Mouse (Mus musculus) stomach, embryonic 16.5 days (tissue): ENCODE results near the gene Them7. TPM values are rescaled to one million over a fixed set of nuclear protein-coding genes. Genes with fewer than 3 reads are reported as not detected.

Source experiments
- ATAC-seq: fragments of 200-750 bp; cut with Nextera tagmentation; 2 replicates; pipeline ENCODE4 v1.8.0; 2017; ENCODE audit warnings: moderate number of reproducible peaks, moderate TSS enrichment; ENCODE audit not compliant: insufficient read depth, low FRiP score
- H3K27ac ChIP-seq: fragments of 300-500 bp; sonication (generic); 2 replicates; pipeline ENCODE4 v1.5.1; 2014; ENCODE audit warnings: low read length
- H3K27me3 ChIP-seq: fragments of 300-500 bp; sonication (generic); 2 replicates; pipeline ENCODE4 v1.6.1; 2014; ENCODE audit warnings: low read length, control low read depth, mixed read lengths; ENCODE audit not compliant: control insufficient read depth, insufficient read depth
- H3K36me3 ChIP-seq: fragments of 300-500 bp; sonication (generic); 2 replicates; pipeline ENCODE4 v1.6.1; 2014; ENCODE audit warnings: low read length; ENCODE audit not compliant: control insufficient read depth, insufficient read depth
- H3K4me1 ChIP-seq: fragments of 300-500 bp; sonication (generic); 2 replicates; pipeline ENCODE4 v1.6.1; 2014; ENCODE audit warnings: low read length, control low read depth, mixed read lengths; ENCODE audit not compliant: control insufficient read depth, insufficient read depth
- H3K4me2 ChIP-seq: fragments of 300-500 bp; sonication (generic); 2 replicates; pipeline ENCODE4 v1.6.1; 2014; ENCODE audit warnings: low read depth, low read length, mixed read lengths
- H3K4me3 ChIP-seq: fragments of 300-500 bp; sonication (generic); replicated peaks from 2 replicates; pipeline ENCODE4 v1.5.1; 2014; ENCODE audit warnings: mild to moderate bottlenecking, low read length
- H3K9ac ChIP-seq: fragments of 300-500 bp; sonication (generic); 2 replicates; pipeline ENCODE4 v1.6.1; 2014; ENCODE audit warnings: low read length
- H3K9me3 ChIP-seq: fragments of 300-500 bp; sonication (generic); replicated peaks from 2 replicates; pipeline ENCODE4 v1.6.1; 2016; ENCODE audit warnings: low read length, control low read depth; ENCODE audit not compliant: control insufficient read depth
- WGBS: fragments of 180-500 bp; shearing (Covaris S2); extraction: QIAGEN DNeasy Blood & Tissue Kit; methylation state at CpG from one replicate; pipeline ENCODE4 v1.1.7; 2014; 5-methylcytosine and 5-hydroxymethylcytosine counted together
- polyA plus RNA-seq: library from polyadenylated mRNA; unstranded; fragments of >200 nt; fragmentation: Nextera tagmentation; extraction: Ambion mirVana; gene quantifications from 2 replicates; pipeline ENCODE4 v1.2.1, GENCODE M21; 2015

Them7 gene
- polyA plus RNA-seq, result 0.41 and 0.56 TPM in 2 replicates

DNA sequence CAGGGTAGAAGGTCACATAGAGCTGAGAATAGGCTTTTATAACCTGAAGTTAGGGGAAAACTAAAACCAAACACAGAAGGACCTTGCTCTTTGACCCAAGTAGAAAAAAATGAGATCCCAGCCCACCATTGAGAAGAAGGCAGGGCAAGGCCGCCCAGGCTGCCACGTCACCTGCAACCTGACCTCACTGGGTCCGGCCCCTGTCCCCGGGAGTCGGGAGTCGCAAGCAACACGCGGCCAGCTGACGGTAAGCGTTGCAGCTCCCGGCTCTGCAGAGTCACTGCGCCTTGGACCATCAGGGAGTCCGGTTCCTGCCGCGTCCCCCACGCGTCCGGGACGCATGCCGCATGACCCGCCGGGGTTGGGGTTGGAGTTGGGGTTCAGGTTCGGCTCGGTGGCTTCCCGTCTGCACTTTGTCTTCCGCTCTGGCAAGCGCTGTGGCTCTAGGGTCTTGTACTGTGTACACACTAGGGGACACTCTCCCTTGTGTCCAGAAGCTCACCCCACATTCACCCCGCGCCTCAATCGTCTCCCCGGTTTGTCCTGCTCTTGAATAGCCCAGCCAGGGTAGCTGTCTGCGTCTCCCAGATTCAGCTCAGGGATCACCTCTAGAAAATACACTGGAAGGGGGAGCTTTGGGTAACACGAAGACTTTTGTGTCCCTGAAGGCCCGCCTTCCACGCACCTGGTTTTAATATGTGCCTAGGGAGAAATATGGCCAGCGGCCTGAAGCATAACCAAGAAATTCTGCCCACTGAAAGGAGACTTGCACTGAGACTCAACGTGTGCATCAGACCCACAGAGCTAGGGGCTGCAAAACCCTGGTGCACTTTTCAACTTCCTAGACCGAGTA, at the start of gene Them7:
Gene Them7 (plus strand): TSS at position 187 of the 853 bp plus-strand sequence.
- H3K9ac ChIP-seq, result peak within 1 kb of the TSS; percentile 53; the same call in 1 of the 2 replicates
- H3K27me3 ChIP-seq, result no peaks in the 10 kb centered on the region
- peak within 1 kb of the TSS; percentile 42 for H3K4me3 ChIP-seq
- peak within 1 kb of the TSS; percentile 59 for H3K4me2 ChIP-seq
- no peaks in the 10 kb centered on the region for H3K9me3 ChIP-seq
- no peak within 1 kb of the TSS for H3K27ac ChIP-seq
- 8% methylated on average over 38 of the region's 38 CpGs for WGBS
- no peaks in the 10 kb centered on the region for H3K4me1 ChIP-seq
- ATAC-seq, result peak; percentile 73; the same call in 1 of the 2 replicates
- no peaks in the 10 kb centered on the region for H3K36me3 ChIP-seq

DNA sequence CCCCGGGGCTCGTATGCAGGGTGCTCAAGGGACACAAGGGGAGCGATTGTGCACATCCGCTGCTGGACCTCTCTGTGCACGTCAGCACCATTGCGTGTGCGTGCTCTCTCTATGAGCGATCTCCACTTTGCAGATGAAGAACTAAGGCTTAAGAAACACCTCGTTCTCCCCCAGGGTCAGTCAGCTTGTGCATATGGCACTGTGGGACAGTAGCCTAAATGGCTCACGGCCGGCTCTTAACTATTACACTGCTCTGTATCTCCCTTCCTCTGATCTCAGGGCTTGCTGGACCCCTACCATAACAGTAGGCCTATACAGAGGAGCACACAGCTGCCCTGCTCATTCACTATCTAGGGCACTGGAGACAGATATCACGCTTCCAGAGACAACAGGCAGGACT, 45.2 kb upstream of the Them7 start:
- WGBS, result 83% methylated on average over 12 of the region's 12 CpGs
- H3K4me1 ChIP-seq, result no peaks in the 10 kb centered on the region
- no peak overlapping the region for H3K4me3 ChIP-seq
- no peak overlapping the region for H3K9ac ChIP-seq
- no peak overlapping the region for H3K4me2 ChIP-seq
- H3K36me3 ChIP-seq, result no peaks in the 10 kb centered on the region
- H3K9me3 ChIP-seq, result 0 out of 2 replicates have a peak, but pooled peaks cover 6% of the 10 kb centered on the region
- ATAC-seq, result no peak
- no peaks in the 10 kb centered on the region for H3K27me3 ChIP-seq
- H3K27ac ChIP-seq, result no peak overlapping the region

DNA sequence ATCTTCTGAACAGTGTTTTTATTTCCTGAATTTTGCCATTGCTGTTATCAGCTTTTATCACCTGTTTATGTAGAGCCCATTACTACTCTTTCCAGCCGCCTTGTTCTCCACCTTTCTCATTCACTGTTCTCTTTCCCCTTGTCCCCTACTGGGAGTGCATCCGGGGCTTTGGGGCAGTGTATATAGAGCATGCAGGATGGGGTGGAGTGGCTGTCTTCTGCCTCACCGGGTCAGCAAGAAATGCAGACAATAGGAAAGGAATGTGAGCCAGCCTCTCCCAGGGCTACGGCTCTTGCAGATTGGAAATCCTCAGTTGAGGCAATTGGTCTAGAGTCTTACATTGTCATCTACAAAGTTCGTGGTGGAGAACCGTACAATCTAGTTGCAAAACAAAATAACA, 41.6 kb upstream of the Them7 start:
- Histone ChIP-seq H3K9ac (no peak overlapping the region), H3K27me3 (no peaks in the 10 kb centered on the region), H3K9me3 (no peaks in the 10 kb centered on the region), H3K4me3 (no peak overlapping the region), H3K36me3 (no peaks in the 10 kb centered on the region), H3K27ac (no peak overlapping the region), H3K4me2 (no peak overlapping the region), H3K4me1 (no peaks in the 10 kb centered on the region)
- no peak for ATAC-seq
- WGBS, result 30% methylated on average over 6 of the region's 6 CpGs

DNA sequence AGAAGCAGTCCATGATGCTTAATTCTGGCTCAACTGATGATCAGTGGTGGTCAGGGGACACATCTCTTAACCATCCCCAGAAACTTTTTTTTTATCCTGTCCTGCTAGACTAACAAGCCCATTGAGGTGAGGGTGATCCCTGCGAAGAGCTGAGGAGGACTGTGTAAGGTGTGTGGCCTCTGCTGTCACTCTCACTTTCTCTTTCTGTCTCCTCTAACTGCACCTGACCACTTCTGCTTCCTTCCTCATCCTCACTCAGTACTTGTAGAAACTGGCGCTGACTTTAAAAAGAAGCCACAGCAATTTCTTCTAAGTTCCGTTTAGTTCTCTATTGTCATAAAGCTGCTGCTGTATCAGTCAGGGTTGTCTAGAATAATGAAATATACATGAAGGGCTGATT, 39.0 kb upstream of the Them7 start:
- Histone ChIP-seq H3K27me3 (no peaks in the 10 kb centered on the region), H3K36me3 (no peaks in the 10 kb centered on the region), H3K4me3 (no peak overlapping the region), H3K9me3 (no peaks in the 10 kb centered on the region), H3K9ac (no peak overlapping the region), H3K27ac (no peak overlapping the region), H3K4me1 (no peaks in the 10 kb centered on the region), H3K4me2 (no peak overlapping the region)
- ATAC-seq, result no peak
- WGBS, result 81% methylated on average over 3 of the region's 3 CpGs

DNA sequence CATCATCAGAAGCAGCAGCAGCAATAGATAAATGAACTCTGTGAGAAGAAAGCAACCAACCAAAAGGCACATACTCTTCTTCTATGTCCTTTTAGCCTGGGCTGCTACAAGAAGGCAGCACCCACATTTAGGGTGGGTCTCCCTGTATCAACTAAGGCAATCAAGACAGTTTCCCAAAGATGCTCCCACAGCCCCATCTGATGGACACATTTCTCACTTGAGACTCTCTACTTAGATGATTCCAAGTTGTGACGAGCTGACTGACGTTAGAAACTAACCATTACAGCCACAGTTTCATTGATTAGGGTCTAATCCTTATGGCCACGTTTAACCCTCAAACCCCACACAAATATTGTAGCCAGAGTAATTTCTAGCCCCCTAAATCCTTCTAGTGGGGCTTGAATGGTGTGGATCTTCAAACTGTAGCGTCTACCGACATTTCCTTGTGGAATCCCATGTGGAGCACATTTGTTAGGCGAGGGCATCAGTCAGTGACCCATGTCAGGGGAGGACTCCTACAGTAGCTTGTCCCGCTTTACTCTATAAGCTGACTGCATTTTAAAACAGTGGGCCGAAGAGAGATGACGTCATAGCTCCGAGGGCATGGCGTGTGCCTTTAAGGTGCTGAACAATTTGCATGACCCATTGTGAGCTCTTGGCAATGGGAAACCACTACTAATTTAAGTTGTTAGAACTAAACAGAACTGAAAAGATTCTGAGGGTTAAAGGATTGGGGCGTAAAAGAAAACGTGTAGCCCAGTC, 38.2 kb upstream of the Them7 start:
- WGBS, result 80% methylated on average over 13 of the region's 13 CpGs
- H3K36me3 ChIP-seq, result no peaks in the 10 kb centered on the region
- no peak overlapping the region for H3K4me3 ChIP-seq
- H3K9ac ChIP-seq, result no peak overlapping the region
- H3K9me3 ChIP-seq, result no peaks in the 10 kb centered on the region
- H3K27ac ChIP-seq, result no peak overlapping the region
- H3K4me2 ChIP-seq, result no peak overlapping the region
- no peak for ATAC-seq
- no peaks in the 10 kb centered on the region for H3K4me1 ChIP-seq
- no peaks in the 10 kb centered on the region for H3K27me3 ChIP-seq

DNA sequence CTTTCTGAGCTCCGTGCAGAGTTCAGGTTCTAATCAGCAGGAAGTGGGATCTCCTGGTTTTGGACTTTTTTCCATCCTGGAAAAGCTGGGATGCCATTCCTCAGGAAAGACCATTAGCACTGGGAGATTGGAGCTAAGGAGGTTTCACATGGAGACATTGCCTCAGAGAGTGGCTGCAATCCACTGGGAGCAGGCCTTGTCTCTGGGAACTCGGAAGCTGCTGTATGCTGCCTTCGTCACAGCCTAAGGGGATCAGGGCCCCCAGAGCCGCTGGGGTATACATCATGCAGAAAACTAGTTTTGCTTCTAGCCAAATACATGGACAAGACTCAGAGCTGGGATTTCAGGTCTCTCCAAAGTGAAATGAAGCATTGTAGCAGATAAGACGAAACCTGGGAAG, 37.5 kb upstream of the Them7 start:
- Histone ChIP-seq H3K9me3 (no peaks in the 10 kb centered on the region), H3K4me1 (no peaks in the 10 kb centered on the region), H3K27ac (no peak overlapping the region), H3K27me3 (no peaks in the 10 kb centered on the region), H3K4me2 (no peak overlapping the region), H3K4me3 (no peak overlapping the region), H3K9ac (no peak overlapping the region), H3K36me3 (no peaks in the 10 kb centered on the region)
- no peak for ATAC-seq
- WGBS, result 68% methylated on average over 5 of the region's 5 CpGs

DNA sequence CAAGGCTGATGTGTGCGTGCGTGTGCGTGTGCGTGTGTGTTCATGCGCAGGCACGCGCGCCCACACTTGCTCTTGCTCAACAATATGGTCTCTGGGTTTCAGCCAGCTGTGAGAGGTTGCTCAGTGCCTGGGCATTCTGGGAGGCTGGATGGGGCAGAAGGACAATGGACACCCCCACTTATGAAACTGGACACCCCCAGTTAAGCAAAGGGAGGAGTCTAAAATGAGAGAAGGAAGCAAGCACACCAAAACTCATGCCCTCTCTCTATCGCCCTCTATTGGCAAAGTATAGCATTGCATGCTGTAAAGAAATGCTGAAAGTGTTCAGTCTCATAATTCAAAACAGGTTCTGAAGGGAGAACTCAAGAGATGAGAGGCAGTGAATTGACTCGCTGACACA, 35.9 kb upstream of the Them7 start:
- no peak overlapping the region for H3K27ac ChIP-seq
- no peak for ATAC-seq
- no peaks in the 10 kb centered on the region for H3K27me3 ChIP-seq
- no peak overlapping the region for H3K9ac ChIP-seq
- H3K4me1 ChIP-seq, result no peaks in the 10 kb centered on the region
- H3K9me3 ChIP-seq, result no peaks in the 10 kb centered on the region
- WGBS, result 74% methylated on average over 10 of the region's 10 CpGs
- H3K36me3 ChIP-seq, result no peaks in the 10 kb centered on the region
- no peak overlapping the region for H3K4me2 ChIP-seq
- no peak overlapping the region for H3K4me3 ChIP-seq

DNA sequence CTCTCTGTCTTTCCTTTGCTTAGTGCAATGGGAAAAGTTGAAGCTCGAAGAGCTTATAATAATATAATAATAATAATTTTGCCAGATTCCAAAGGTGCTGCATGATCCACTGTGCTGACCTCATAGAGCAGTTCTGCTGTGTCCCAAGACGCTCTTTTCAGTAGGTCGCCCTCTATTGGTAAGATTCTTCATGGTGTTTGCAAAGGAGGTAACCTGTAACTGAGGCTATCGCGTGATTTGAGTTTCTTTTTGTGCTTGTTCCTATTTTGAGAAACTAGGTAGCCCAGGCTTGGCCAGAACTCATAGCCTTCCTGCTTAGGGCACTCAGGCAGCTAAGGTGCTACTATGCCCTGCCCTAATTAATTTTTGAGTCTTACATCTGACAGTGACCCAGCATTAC, 34.8 kb upstream of the Them7 start:
- Histone ChIP-seq H3K9ac (no peak overlapping the region), H3K27ac (no peak overlapping the region), H3K9me3 (no peaks in the 10 kb centered on the region), H3K4me2 (no peak overlapping the region), H3K4me1 (no peaks in the 10 kb centered on the region), H3K27me3 (no peaks in the 10 kb centered on the region), H3K4me3 (no peak overlapping the region), H3K36me3 (no peaks in the 10 kb centered on the region)
- ATAC-seq, result no peak
- 32% methylated on average over 5 of the region's 5 CpGs for WGBS

DNA sequence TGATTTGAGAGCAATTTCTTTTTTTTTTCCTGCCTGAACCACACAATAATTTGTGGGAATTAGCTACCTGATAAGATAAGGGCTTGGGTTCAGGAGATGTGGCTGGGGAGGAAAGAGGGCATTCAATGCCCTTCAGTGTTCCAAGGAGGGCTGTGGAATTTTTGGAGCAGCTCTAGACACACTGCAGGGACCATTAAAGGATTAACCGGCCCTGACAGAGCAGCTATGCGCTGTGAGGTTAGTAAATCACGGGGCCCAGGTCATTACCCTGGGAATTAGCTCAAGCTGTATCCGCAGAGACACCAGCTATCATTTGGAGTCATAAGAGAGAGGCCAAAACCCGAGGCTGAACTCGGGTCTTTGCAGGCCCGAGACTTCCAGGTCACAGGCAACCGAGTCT, 24.0 kb upstream of the Them7 start:
- 32% methylated on average over 8 of the region's 8 CpGs for WGBS
- Histone ChIP-seq H3K9ac (no peak overlapping the region), H3K4me1 (no peaks in the 10 kb centered on the region), H3K4me2 (no peak overlapping the region), H3K27me3 (no peaks in the 10 kb centered on the region), H3K9me3 (no peaks in the 10 kb centered on the region), H3K4me3 (no peak overlapping the region), H3K36me3 (no peaks in the 10 kb centered on the region), H3K27ac (no peak overlapping the region)
- ATAC-seq, result no peak
